Mouse (Mus musculus) granulocyte monocyte progenitor cell, adult 5-6 weeks (primary cell): ENCODE results near the gene Timm17b. TPM values are rescaled to one million over a fixed set of nuclear protein-coding genes. Genes with fewer than 3 reads are reported as not detected.
A peak's percentile ranks its signal among the peaks of the same experiment; 100 is the strongest.
"Not testable (repeated sequence)": the region's sequence is repeated elsewhere in the genome, so short reads cannot be mapped to it uniquely, and the experiment has no call there.

Experiments used
- ATAC-seq: replicated peaks from 2 replicates; pipeline ENCODE4 v1.8.0; 2016; ENCODE audit warnings: mild to moderate bottlenecking, moderate TSS enrichment, inconsistent platforms; ENCODE audit not compliant: poor library complexity, severe bottlenecking
- total RNA-seq, 2 experiments: library from RNA; stranded (forward) in 1 of 2; stranded (reverse) in 1 of 2; fragments of 200-712, 200-1000 nt in 1 of 2; fragments of >200 nt in 1 of 2; fragmentation: Nextera tagmentation in 1 of 2; gene quantifications; 2 replicates each; pipeline ENCODE4 v1.2.3; 2014 to 2017

Gene Timm17b
- total RNA-seq, 2 experiments from 2014 or later, result 111 to 119 TPM

DNA sequence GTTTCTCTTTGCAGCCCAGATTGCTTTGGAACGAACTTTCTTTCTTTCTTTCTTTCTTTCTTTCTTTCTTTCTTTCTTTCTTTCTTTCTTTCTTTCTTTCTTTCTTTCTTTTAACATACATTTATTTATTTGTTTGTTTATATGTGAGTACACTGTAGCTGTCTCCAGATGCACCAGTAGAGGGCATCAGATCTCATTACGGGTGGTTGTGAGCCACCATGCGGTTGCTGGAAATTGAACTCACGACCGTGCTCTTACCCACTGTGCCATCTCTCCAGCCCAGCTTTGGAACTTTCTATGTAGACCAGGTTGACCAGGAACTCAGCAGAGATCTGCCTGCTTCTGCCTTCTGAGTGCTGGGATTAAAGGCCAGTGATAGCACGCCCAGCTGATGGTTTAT is 18.8 kb downstream of the Timm17b start:
- ATAC-seq, result not testable (repeated sequence)

DNA sequence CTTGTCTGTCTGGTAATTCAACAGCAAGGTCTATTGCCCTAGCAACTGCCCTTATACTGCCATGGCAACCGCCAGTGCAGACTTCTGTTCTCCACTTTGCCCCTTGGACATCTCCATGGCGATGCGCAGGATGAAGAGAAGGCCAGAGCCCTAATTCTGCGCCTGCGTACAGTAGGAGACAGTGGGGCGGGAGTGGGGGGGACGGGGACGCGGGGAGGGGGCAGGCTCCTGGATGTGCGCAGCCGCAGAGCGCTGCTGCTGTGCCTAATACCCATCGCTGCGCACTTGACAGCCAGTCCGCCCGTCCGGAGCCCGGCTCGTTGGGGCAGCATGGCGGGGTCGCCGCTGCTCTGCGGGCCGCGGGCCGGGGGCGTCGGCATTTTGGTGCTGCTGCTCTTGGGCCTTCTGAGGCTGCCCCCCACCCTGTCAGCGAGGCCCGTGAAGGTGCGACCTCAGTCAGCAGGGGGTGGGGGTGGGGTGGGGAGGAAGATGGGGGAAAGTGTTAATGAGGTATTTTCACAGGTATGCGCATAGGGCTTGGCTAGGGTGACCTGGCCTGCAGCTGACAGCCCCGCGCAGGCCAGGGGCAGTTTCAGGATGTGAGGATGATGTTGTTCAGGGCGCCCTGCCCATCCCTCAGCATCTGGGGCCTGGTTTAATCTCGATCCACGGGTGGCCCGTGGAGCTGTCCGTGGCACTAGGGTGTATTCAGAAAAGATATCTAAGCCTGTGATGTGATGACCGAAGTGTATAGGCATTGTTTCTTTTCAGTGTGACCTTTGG is 20.6 kb downstream of the Timm17b start, which contains the start of gene Pcsk1n:
Pcsk1n (plus strand) TSS at position 222 of the 783 bp plus-strand sequence.
- no peak for ATAC-seq

DNA sequence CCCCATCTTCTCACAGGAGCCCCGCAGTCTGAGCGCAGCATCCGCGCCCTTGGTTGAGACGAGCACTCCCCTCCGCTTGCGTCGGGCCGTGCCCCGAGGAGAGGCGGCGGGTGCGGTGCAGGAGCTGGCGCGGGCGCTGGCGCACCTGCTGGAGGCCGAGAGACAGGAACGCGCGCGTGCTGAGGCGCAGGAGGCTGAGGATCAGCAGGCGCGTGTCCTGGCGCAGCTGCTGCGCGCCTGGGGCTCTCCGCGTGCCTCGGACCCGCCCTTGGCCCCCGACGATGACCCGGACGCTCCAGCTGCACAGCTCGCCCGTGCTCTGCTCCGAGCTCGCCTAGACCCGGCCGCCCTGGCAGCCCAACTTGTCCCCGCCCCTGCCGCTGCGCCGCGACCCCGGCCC is 22.9 kb downstream of the Timm17b start:
- 0 out of 2 replicates have a peak, but pooled peaks have one; percentile 17 for ATAC-seq

GRCm38 (mm10) chrX:7926266-7926665 is 27.1 kb downstream of the Timm17b start:
- no peak for ATAC-seq

DNA sequence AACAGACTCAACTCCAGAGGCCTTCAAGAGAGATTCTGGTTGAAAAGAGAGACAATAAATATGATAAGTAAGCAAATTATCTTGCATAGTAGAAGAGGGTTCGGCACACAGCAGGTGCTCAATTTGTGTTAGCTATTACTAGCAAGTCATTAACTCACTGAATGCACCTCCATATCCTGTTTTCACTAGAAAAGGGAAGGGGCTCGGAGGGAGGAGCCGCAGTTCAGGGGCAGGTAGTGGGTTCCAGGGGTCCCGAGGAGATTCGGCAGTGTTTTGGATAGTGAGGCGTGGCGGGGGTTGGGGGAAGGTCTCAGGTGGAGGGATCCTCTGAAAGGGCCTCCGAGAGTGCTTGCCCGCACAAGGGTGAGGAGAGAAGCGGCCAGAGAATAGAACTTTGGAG is 28.0 kb downstream of the Timm17b start:
- ATAC-seq, result no peak

DNA sequence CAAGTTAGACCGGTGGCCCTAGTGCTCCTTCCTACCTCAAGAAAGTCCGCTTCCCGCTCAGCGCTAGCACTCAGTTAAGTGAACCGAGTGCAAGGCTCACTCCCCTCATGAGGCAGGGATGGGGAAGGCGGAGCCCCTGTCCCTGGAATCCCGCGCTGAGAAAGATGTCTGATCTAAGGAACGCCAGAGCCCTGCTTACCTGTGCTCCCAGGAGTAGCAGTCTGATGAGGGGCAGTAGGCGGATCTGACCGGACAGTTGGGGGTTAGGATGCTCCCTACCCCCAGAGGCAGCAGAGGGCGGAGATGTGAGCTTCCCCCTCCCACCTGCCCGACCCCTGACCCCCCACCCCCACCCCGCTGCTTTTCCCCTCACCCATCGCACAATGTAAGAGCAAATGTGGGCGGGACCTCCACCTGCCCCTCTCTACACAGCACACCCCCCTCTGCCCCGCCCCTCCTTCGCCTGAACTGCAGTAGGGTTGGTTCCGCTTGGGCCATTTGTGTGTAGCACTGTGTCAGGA is 29.2 kb downstream of the Timm17b start, which contains the start of gene Eras:
Eras (minus strand) TSS at position 338 of the 521 bp plus-strand sequence.
- no peak for ATAC-seq

GRCm38 (mm10) chrX:7936874-7937273 is 37.7 kb downstream of the Timm17b start:
- peak; percentile 61; the same call in 1 of the 2 replicates for ATAC-seq

- ATAC-seq, result no peak
Measured at GRCm38 (mm10) chrX:7937667-7938066, 38.5 kb downstream of the Timm17b start.

DNA sequence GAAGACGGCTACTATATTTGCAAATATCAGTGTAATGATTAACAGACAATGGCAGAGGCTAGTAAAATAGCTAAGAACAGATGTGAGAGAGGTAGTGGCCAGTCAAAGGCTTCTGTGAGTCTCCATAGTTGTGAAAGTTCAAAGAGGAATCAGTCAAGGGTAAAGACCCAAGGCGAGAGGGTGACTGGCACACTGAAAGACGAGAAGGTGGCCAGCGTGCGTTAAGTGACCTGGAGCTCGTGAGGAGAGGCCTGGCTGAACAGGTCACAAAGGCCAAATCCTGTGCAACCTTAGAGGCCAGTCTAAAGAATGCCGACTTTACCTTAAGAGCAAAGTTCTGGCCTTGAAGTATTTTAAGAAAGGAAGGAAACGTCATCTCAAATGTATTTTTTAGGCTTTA is 46.5 kb downstream of the Timm17b start:
- ATAC-seq, result no peak

DNA sequence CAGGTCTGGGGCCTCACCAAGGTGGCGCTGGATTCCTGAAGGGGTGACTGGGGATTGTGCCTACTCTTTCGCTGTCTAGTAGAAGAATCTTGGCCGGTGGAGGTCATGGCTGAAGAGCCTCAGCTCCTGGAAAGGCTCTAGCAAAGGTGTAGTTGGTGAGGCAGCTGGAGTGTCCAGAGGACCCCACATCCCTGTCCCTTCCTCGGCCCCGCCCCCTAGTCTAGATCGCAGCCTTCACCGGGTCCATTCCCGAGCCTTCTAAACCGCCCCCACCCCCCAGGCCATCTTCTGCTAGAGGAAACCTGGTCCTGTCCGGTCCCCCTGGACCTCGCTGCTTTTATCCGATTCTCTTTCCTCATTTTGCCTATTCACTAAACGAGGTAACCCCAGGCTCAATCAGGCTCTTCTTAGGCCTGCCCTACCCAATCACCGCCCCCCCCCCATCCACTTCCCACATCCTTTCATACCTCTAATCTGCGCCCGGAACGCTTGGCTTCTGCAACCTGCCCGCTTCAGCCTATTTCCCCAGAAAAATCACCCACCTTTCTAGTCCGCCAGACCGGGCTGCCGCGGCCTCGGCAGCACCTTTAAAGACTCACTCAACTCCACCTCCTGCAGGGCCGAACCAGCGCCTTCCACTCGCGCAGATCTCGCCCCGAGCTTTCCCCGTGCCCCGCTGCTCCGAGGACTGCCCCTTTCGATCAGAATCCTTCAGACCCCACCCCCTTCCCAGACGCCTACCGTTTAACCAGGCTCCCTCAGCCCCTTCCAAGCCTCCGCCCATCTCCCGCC is 48.1 kb downstream of the Timm17b start, which contains the start of gene Hdac6:
Hdac6 (minus strand) TSS at position 782 of the 792 bp plus-strand sequence.
- peak; percentile 13 for ATAC-seq

DNA sequence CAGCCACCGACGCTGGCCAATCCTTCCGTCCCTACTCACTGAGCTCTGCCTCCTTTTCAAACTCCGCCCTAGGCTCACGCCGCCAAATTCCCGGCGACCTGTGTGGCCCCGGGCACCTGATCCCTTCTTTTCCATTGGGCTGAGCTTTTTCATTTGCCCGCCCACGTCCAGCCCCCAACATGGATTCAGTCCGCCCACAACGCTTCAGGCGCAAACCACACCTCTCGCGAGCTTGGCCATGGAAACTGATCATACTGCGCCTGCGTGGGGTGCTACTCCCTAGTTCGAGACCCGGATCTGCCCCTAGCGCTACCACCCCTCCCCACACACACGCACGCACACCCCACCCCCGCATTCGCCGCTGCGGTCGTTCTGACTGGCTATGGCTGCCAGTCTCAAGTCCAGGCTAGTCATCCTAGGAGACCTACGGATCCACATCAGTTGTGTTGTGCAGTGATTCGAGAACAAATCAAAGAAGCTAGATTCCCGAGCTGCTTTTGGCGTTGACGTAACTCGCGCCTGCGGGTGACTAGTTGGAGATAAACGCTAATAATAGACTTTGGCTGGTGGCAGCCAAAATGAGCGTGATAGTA is 48.8 kb downstream of the Timm17b start:
- peak; percentile 99 for ATAC-seq

DNA sequence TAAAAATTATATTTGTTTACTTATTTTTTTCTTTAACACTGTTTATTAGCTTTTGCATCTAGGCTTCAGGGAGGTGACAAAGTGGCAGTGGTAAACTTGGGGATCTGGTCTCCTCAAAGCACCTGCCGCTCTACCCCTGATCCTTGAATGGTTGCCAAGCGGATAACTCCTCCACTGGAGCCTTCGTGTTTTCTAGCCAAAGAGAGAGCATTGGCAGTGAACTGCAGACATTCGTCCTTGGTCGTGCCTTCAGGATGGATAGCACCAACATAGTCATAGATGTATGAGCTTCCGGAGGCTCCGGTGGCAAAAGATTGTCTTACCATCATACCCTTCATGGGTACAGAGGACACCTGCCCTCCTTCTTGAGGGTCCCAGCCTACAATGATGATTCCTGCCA is 50.9 kb downstream of the Timm17b start:
- no peak for ATAC-seq

Other genes starting within 250 kb of the Timm17b start
- gene Prickle3, start 242.1 kb upstream of the Timm17b start, total RNA-seq (2014; fragmentation: Nextera tagmentation), result 8.4 and 12.5 TPM in 2 replicates
- 2.6 and 2.7 TPM in 2 replicates for gene Prickle3, start 242.1 kb upstream of the Timm17b start, total RNA-seq (2017)
- gene Plp2, start 228.0 kb upstream of the Timm17b start, total RNA-seq (2014; fragmentation: Nextera tagmentation), result 51.4 and 73.9 TPM in 2 replicates
- 16.0 and 20.9 TPM in 2 replicates for gene Plp2, start 228.0 kb upstream of the Timm17b start, total RNA-seq (2017)
- gene Magix, start 218.1 kb upstream of the Timm17b start, total RNA-seq (2014; fragmentation: Nextera tagmentation), result not detected in 2 replicates
- gene Magix, start 218.1 kb upstream of the Timm17b start, total RNA-seq (2017), result 0.17 TPM in 1 of 2 replicates, not detected in the other
- 18.9 and 21.2 TPM in 2 replicates for gene Gpkow, start 202.2 kb upstream of the Timm17b start, total RNA-seq (2014; fragmentation: Nextera tagmentation)
- gene Gpkow, start 202.2 kb upstream of the Timm17b start, total RNA-seq (2017), result 30.4 and 32.7 TPM in 2 replicates
- 24.1 and 31.2 TPM in 2 replicates for gene Wdr45, start 185.0 kb upstream of the Timm17b start, total RNA-seq (2014; fragmentation: Nextera tagmentation)
- gene Wdr45, start 185.0 kb upstream of the Timm17b start, total RNA-seq (2017), result 22.5 and 27.6 TPM in 2 replicates
- gene Gm45208, start 177.1 kb upstream of the Timm17b start, total RNA-seq (2014; fragmentation: Nextera tagmentation), result not detected in 2 replicates
- gene Gm45208, start 177.1 kb upstream of the Timm17b start, total RNA-seq (2017), result not detected in 2 replicates
- 4.3 and 16.1 TPM in 2 replicates for gene Praf2, start 170.9 kb upstream of the Timm17b start, total RNA-seq (2014; fragmentation: Nextera tagmentation)
- gene Praf2, start 170.9 kb upstream of the Timm17b start, total RNA-seq (2017), result 2.8 and 6.2 TPM in 2 replicates
- gene Ccdc120, start 148.5 kb upstream of the Timm17b start, total RNA-seq (2014; fragmentation: Nextera tagmentation), result not detected in 2 replicates
- gene Ccdc120, start 148.5 kb upstream of the Timm17b start, total RNA-seq (2017), result 0.04 and 0.21 TPM in 2 replicates
- 17.4 and 27.8 TPM in 2 replicates for gene Tfe3, start 136.8 kb upstream of the Timm17b start, total RNA-seq (2014; fragmentation: Nextera tagmentation)
- 5.7 and 7.2 TPM in 2 replicates for gene Tfe3, start 136.8 kb upstream of the Timm17b start, total RNA-seq (2017)
- gene Gripap1, start 109.6 kb upstream of the Timm17b start, total RNA-seq (2014; fragmentation: Nextera tagmentation), result 43.6 and 52.5 TPM in 2 replicates
- gene Gripap1, start 109.6 kb upstream of the Timm17b start, total RNA-seq (2017), result 59.7 and 78.0 TPM in 2 replicates
- gene Kcnd1, start 77.1 kb upstream of the Timm17b start, total RNA-seq (2014; fragmentation: Nextera tagmentation), result 0.32 and 2.5 TPM in 2 replicates
- 0.31 TPM in 1 of 2 replicates, not detected in the other for gene Kcnd1, start 77.1 kb upstream of the Timm17b start, total RNA-seq (2017)
- gene Otud5, start 58.0 kb upstream of the Timm17b start, total RNA-seq (2014; fragmentation: Nextera tagmentation), result 44.0 and 47.5 TPM in 2 replicates
- 56.4 and 57.4 TPM in 2 replicates for gene Otud5, start 58.0 kb upstream of the Timm17b start, total RNA-seq (2017)
- gene Pim2, start 21.1 kb upstream of the Timm17b start, total RNA-seq (2014; fragmentation: Nextera tagmentation), result 6.3 and 7.1 TPM in 2 replicates
- gene Pim2, start 21.1 kb upstream of the Timm17b start, total RNA-seq (2017), result 0.78 and 1.5 TPM in 2 replicates
- 18.7 and 35.6 TPM in 2 replicates for gene Slc35a2, start 15.3 kb upstream of the Timm17b start, total RNA-seq (2014; fragmentation: Nextera tagmentation)
- gene Slc35a2, start 15.3 kb upstream of the Timm17b start, total RNA-seq (2017), result 14.6 and 19.6 TPM in 2 replicates
- 53.9 and 80.4 TPM in 2 replicates for gene Pqbp1, start 88 bp upstream of the Timm17b start, total RNA-seq (2014; fragmentation: Nextera tagmentation)
- 130 and 144 TPM in 2 replicates for gene Pqbp1, start 88 bp upstream of the Timm17b start, total RNA-seq (2017)
- gene Gm10491, start 8.5 kb downstream of the Timm17b start, total RNA-seq (2014; fragmentation: Nextera tagmentation), result not detected in 2 replicates
- gene Gm10491, start 8.5 kb downstream of the Timm17b start, total RNA-seq (2017), result not detected in 2 replicates
- gene Gm10490, start 10.2 kb downstream of the Timm17b start, total RNA-seq (2014; fragmentation: Nextera tagmentation), result not detected in 2 replicates
- gene Gm10490, start 10.2 kb downstream of the Timm17b start, total RNA-seq (2017), result not detected in 2 replicates
- not detected in 2 replicates for gene Pcsk1n, start 20.5 kb downstream of the Timm17b start, total RNA-seq (2014; fragmentation: Nextera tagmentation)
- not detected in 2 replicates for gene Pcsk1n, start 20.5 kb downstream of the Timm17b start, total RNA-seq (2017)
- not detected in 2 replicates for gene Eras, start 29.2 kb downstream of the Timm17b start, total RNA-seq (2014; fragmentation: Nextera tagmentation)
- not detected in 2 replicates for gene Eras, start 29.2 kb downstream of the Timm17b start, total RNA-seq (2017)
- 11.5 and 13.5 TPM in 2 replicates for gene Hdac6, start 48.5 kb downstream of the Timm17b start, total RNA-seq (2014; fragmentation: Nextera tagmentation)
- gene Hdac6, start 48.5 kb downstream of the Timm17b start, total RNA-seq (2017), result 7.5 and 8.0 TPM in 2 replicates
- 2.2 and 4.5 TPM in 2 replicates for gene Gata1, start 78.7 kb downstream of the Timm17b start, total RNA-seq (2014; fragmentation: Nextera tagmentation)
- gene Gata1, start 78.7 kb downstream of the Timm17b start, total RNA-seq (2017), result 3.6 and 4.2 TPM in 2 replicates
- not detected in 2 replicates for gene Glod5, start 119.1 kb downstream of the Timm17b start, total RNA-seq (2014; fragmentation: Nextera tagmentation)
- not detected in 2 replicates for gene Glod5, start 119.1 kb downstream of the Timm17b start, total RNA-seq (2017)
- 80.1 and 105 TPM in 2 replicates for gene Suv39h1, start 175.4 kb downstream of the Timm17b start, total RNA-seq (2014; fragmentation: Nextera tagmentation)
- gene Suv39h1, start 175.4 kb downstream of the Timm17b start, total RNA-seq (2017), result 79.8 and 82.4 TPM in 2 replicates
- 88.2 and 104 TPM in 2 replicates for gene Was, start 191.1 kb downstream of the Timm17b start, total RNA-seq (2014; fragmentation: Nextera tagmentation)
- gene Was, start 191.1 kb downstream of the Timm17b start, total RNA-seq (2017), result 82.0 and 114 TPM in 2 replicates
- 25.6 and 30.5 TPM in 2 replicates for gene Wdr13, start 233.5 kb downstream of the Timm17b start, total RNA-seq (2014; fragmentation: Nextera tagmentation)
- 15.6 and 17.4 TPM in 2 replicates for gene Wdr13, start 233.5 kb downstream of the Timm17b start, total RNA-seq (2017)
- gene Rbm3, start 246.5 kb downstream of the Timm17b start, total RNA-seq (2014; fragmentation: Nextera tagmentation), result 877 and 914 TPM in 2 replicates
- 1,015 and 1,242 TPM in 2 replicates for gene Rbm3, start 246.5 kb downstream of the Timm17b start, total RNA-seq (2017)